Mouse (Mus musculus) CH12.LX (cell line): ENCODE data around the gene Aunip. TPM values are rescaled to one million over a fixed set of nuclear protein-coding genes. Genes with fewer than 3 reads are reported as not detected.

Experiments
- DNase-seq: peaks from one replicate; pipeline ENCODE4 v3.0.0-alpha.2; 2013; ENCODE audit errors: extremely low read depth
- H3K27ac ChIP-seq: 2 replicates; pipeline ENCODE4 v1.5.1; 2012; ENCODE audit warnings: low read depth, mild to moderate bottlenecking, control low read depth, moderate library complexity; ENCODE audit not compliant: insufficient read depth
- H3K27me3 ChIP-seq: replicated peaks from 2 replicates; pipeline ENCODE3; 2012; ENCODE audit warnings: inconsistent platforms
- H3K36me3 ChIP-seq, 2 experiments: replicated peaks in 1 of 2; 2 replicates each; pipeline versions ENCODE3 to v1.6.1; 2012; ENCODE audit warnings: inconsistent platforms in 1 of 2, low read length in 1 of 2, mild to moderate bottlenecking in 1 of 2, mixed read lengths in 1 of 2, moderate library complexity in 1 of 2; ENCODE audit not compliant: control insufficient read depth in 1 of 2, insufficient read depth in 1 of 2
- H3K4me1 ChIP-seq, 2 experiments: 2 replicates each; pipeline ENCODE4 v1.6.1; 2012; ENCODE audit warnings: inconsistent platforms in 1 of 2, moderate library complexity in 1 of 2; ENCODE audit not compliant: insufficient read depth in 2 of 2, control insufficient read depth in 1 of 2
- H3K4me2 ChIP-seq: 2 replicates; pipeline ENCODE4 v1.6.1; 2012; ENCODE audit warnings: low read depth, mild to moderate bottlenecking, control low read depth; ENCODE audit not compliant: poor library complexity, insufficient read depth, severe bottlenecking
- H3K4me3 ChIP-seq, 3 experiments: fragments of 150-350 bp in 1 of 3; sonication (generic) in 1 of 3; replicated peaks in 1 of 3; 2 replicates each; pipeline versions ENCODE3 to v1.5.1; 2011 to 2012; ENCODE audit warnings: low read depth in 2 of 3, low read length in 2 of 3, mild to moderate bottlenecking in 2 of 3, moderate library complexity in 2 of 3, control low read depth in 1 of 3, improper control_type of control experiment in 1 of 3, inconsistent platforms in 1 of 3, mixed read lengths in 1 of 3; ENCODE audit not compliant: poor library complexity in 1 of 3
- H3K79me2 ChIP-seq: replicated peaks from 2 replicates; pipeline ENCODE4 v1.6.1; 2012; ENCODE audit warnings: mild to moderate bottlenecking, moderate library complexity; ENCODE audit not compliant: control insufficient read depth, poor library complexity, insufficient read depth, severe bottlenecking; ENCODE audit errors: extremely low read depth
- H3K9ac ChIP-seq: 2 replicates; pipeline ENCODE4 v1.6.1; 2012; ENCODE audit warnings: low read depth, mild to moderate bottlenecking, control low read depth, moderate library complexity; ENCODE audit not compliant: insufficient read depth
- H3K9me3 ChIP-seq: replicated peaks from 2 replicates; pipeline ENCODE3; 2012; ENCODE audit warnings: low read length, inconsistent platforms, mixed read lengths
- BHLHE40 ChIP-seq: IDR thresholded peaks from 2 replicates; pipeline ENCODE4 v1.6.1; 2011; ENCODE audit warnings: mild to moderate bottlenecking, low read depth, low read length, improper control_type of control experiment
- CHD1 ChIP-seq: IDR thresholded peaks from 2 replicates; pipeline ENCODE4 v1.6.1; 2012; ENCODE audit warnings: low read depth, low read length, improper control_type of control experiment, inconsistent platforms
- CTCF ChIP-seq, 2 experiments: IDR thresholded peaks in 1 of 2; conservative IDR thresholded peaks in 1 of 2; 2 replicates each; pipeline ENCODE4 v1.5.1; 2011 to 2012; ENCODE audit warnings: low read depth in 2 of 2, low read length in 2 of 2, improper control_type of control experiment in 1 of 2, inconsistent platforms in 1 of 2, mild to moderate bottlenecking in 1 of 2, moderate library complexity in 1 of 2
- ETS1 ChIP-seq: conservative IDR thresholded peaks from 2 replicates; pipeline ENCODE4 v1.6.1; 2012; ENCODE audit warnings: low read depth, mild to moderate bottlenecking, inconsistent platforms, low read length, improper control_type of control experiment, moderate library complexity
- GABPA ChIP-seq: IDR thresholded peaks from 2 replicates; pipeline ENCODE4 v1.6.1; 2012; ENCODE audit warnings: low read depth, low read length, improper control_type of control experiment, inconsistent platforms; ENCODE audit not compliant: insufficient replicate concordance
- HCFC1 ChIP-seq: IDR thresholded peaks from 2 replicates; pipeline ENCODE4 v1.6.1; 2012; ENCODE audit warnings: low read depth, mild to moderate bottlenecking, inconsistent platforms, low read length, improper control_type of control experiment
- IRF4 ChIP-seq: IDR thresholded peaks from 2 replicates; pipeline ENCODE4 v1.6.1; 2014; ENCODE audit warnings: low read depth, mild to moderate bottlenecking, inconsistent platforms, low read length, improper control_type of control experiment
- KAT2A ChIP-seq: IDR thresholded peaks from 2 replicates; pipeline ENCODE4 v1.6.1; 2012; ENCODE audit warnings: low read length, improper control_type of control experiment, inconsistent platforms; ENCODE audit not compliant: insufficient replicate concordance
- MAFK ChIP-seq: IDR thresholded peaks from 2 replicates; pipeline ENCODE4 v1.6.1; 2011; ENCODE audit warnings: low read length, improper control_type of control experiment; ENCODE audit not compliant: insufficient replicate concordance
- MAX ChIP-seq: IDR thresholded peaks from 2 replicates; pipeline ENCODE4 v1.6.1; 2011; ENCODE audit warnings: low read length, improper control_type of control experiment
- MEF2A ChIP-seq: IDR thresholded peaks from 2 replicates; pipeline ENCODE4 v1.6.1; 2014; ENCODE audit warnings: low read depth, mild to moderate bottlenecking, inconsistent platforms, low read length, improper control_type of control experiment, borderline replicate concordance
- MXI1 ChIP-seq: IDR thresholded peaks from 2 replicates; pipeline ENCODE4 v1.6.1; 2011; ENCODE audit warnings: mild to moderate bottlenecking, low read depth, low read length, improper control_type of control experiment
- PAX5 ChIP-seq: IDR thresholded peaks from 2 replicates; pipeline ENCODE4 v1.6.1; 2012; ENCODE audit warnings: low read length, inconsistent platforms, mixed read lengths
- POLR2A ChIP-seq: IDR thresholded peaks from 2 replicates; pipeline ENCODE4 v1.6.1; 2011; ENCODE audit warnings: low read depth, mild to moderate bottlenecking, improper control_type of control experiment, low read length
- POLR2AphosphoS2 ChIP-seq: IDR thresholded peaks from 2 replicates; pipeline ENCODE4 v1.6.1; 2011; ENCODE audit warnings: low read depth, low read length, improper control_type of control experiment
- RAD21 ChIP-seq: IDR thresholded peaks from 2 replicates; pipeline ENCODE4 v1.6.1; 2011; ENCODE audit warnings: low read depth, mild to moderate bottlenecking, low read length, improper control_type of control experiment, moderate library complexity
- RCOR1 ChIP-seq: conservative IDR thresholded peaks from 2 replicates; pipeline ENCODE4 v1.6.1; 2012; ENCODE audit warnings: low read depth, mild to moderate bottlenecking, inconsistent platforms, low read length, improper control_type of control experiment
- SIN3A ChIP-seq: IDR thresholded peaks from 2 replicates; pipeline ENCODE4 v1.6.1; 2012; ENCODE audit warnings: low read length, improper control_type of control experiment, inconsistent platforms
- SMC3 ChIP-seq: IDR thresholded peaks from 2 replicates; pipeline ENCODE4 v1.6.1; 2011; ENCODE audit warnings: low read depth, low read length, improper control_type of control experiment
- TBP ChIP-seq: conservative IDR thresholded peaks from 2 replicates; pipeline ENCODE4 v1.6.1; 2011; ENCODE audit warnings: low read depth, low read length, improper control_type of control experiment
- TCF12 ChIP-seq: IDR thresholded peaks from 2 replicates; pipeline ENCODE4 v1.6.1; 2014; ENCODE audit warnings: low read depth, mild to moderate bottlenecking, inconsistent platforms, low read length, improper control_type of control experiment
- USF2 ChIP-seq: conservative IDR thresholded peaks from 2 replicates; pipeline ENCODE4 v1.6.1; 2011; ENCODE audit warnings: low read depth, low read length, improper control_type of control experiment
- ZKSCAN1 ChIP-seq: IDR thresholded peaks from 2 replicates; pipeline ENCODE4 v1.6.1; 2012; ENCODE audit warnings: low read depth, inconsistent platforms, low read length, improper control_type of control experiment, borderline replicate concordance
- ZMIZ1 ChIP-seq: IDR thresholded peaks from 2 replicates; pipeline ENCODE4 v1.6.1; 2012; ENCODE audit warnings: low read depth, mild to moderate bottlenecking, inconsistent platforms, low read length, improper control_type of control experiment
- dilution Hi-C: fragments of 300-500 bp; cut with MboI; formaldehyde crosslinking; loops from 2 replicates; pipeline ENCODE4 v1.14.3; 2020; ENCODE audit warnings: low sequenced_read_pairs; ENCODE audit not compliant: extremely low pct_unique_long_range_greater_than_20kb, extremely low pct_ligation_motif_present
- in situ Hi-C: fragments of 300-500 bp; cut with MboI; formaldehyde crosslinking; loops from 3 replicates; pipeline ENCODE4 v1.14.3; 2019; ENCODE audit warnings: low sequenced_read_pairs, low pct_ligation_motif_present, low pct_unique_long_range_greater_than_20kb, mixed read lengths
- polyA plus RNA-seq: library from polyadenylated mRNA; unstranded; fragments of >175 nt; gene quantifications from 2 replicates; pipeline ENCODE4 v1.2.1, GENCODE M21; 2012; ENCODE audit warnings: low read depth; ENCODE audit not compliant: insufficient read length
- total RNA-seq, 2 experiments: library from RNA; depleted of rRNA; stranded (reverse); fragments of 300-350 nt in 1 of 2; fragments of >200 nt in 1 of 2; gene quantifications; 2 replicates each; pipeline ENCODE4 v1.2.3; 2012 to 2014

The Aunip gene
- total and polyA plus RNA-seq, 3 experiments = 11.5 to 14.9 (median 11.7) TPM

DNA sequence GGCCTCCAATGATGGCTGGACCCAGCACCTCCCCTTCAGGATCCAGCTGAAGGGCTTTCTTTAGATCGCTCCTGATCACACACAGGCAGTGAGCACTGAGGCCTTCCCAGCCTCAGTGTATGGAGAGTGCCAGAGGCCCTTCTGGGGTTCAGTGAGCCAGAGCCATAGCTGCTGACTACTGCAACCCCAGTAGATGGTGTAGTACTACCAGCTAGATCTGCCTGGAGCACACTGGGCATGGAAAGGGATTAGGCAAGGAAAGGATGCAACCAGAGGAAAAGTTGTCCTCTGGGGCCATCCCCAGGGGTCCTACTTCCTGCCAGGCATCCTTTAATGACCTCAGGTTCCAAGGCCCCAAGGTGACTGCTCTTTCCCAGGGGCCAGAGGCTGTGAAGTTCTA, 42.8 kb downstream of the Aunip start:
- Histone ChIP-seq H3K4me2 (no peak overlapping the region), H3K4me3 (no peak overlapping the region), H3K27ac (no peak overlapping the region), H3K79me2 (no peaks in the 10 kb centered on the region), H3K9ac (no peak overlapping the region), H3K27me3 (no peaks in the 10 kb centered on the region), H3K4me1 (peaks cover 0 to 16% of the 10 kb centered on the region in 2 experiments; a peak in 2 of 4 replicates), H3K36me3 (no peaks in the 10 kb centered on the region), H3K9me3 (peaks cover 16% of the 10 kb centered on the region)
- TF ChIP-seq CTCF (conservative IDR thresholded peaks at IDR 0.05 in 1 of 2, IDR thresholded peaks at IDR 0.05 in 1 of 2; ENCODE audit: low read depth in 2 of 2, low read length in 2 of 2) (no peak), ZKSCAN1 (no peak), PAX5 (no peak), MAFK (no peak), HCFC1 (no peak), SIN3A (no peak), IRF4 (no peak), TCF12 (no peak), MXI1 (no peak), POLR2AphosphoS2 (no peak), MAX (no peak), RCOR1 (no peak), USF2 (no peak)
- in situ Hi-C loops (no loop called here), dilution Hi-C loops (no loop called here)
- DNase-seq = no peak

- peak; percentile 24 for DNase-seq
- dilution Hi-C loops = no loop called here
These were observed 45.3 kb downstream of the Aunip start for GRCm38 (mm10) chr4:134555956-134556580.

More at GRCm38 (mm10) chr4:134555956-134556580, 45.3 kb downstream of the Aunip start:
- H3K27ac ChIP-seq = no peak overlapping the region
- no peak overlapping the region for H3K9ac ChIP-seq
- peaks cover 0 to 32% of the 10 kb centered on the region in 2 experiments; a peak in 2 of 4 replicates for H3K4me1 ChIP-seq
- H3K79me2 ChIP-seq = no peaks in the 10 kb centered on the region
- H3K9me3 ChIP-seq = peaks cover under 1% of the 10 kb centered on the region
- no peak overlapping the region for H3K4me2 ChIP-seq
- in situ Hi-C loops = no loop called here
- H3K4me3 ChIP-seq = no peak overlapping the region
- H3K36me3 ChIP-seq = no peaks in the 10 kb centered on the region
- TF ChIP-seq MAFK (no peak), TBP (no peak), ZKSCAN1 (peak; percentile 40), GABPA (no peak), HCFC1 (no peak), RCOR1 (no peak), ETS1 (no peak), SMC3 (peak; percentile 19; the same call in 1 of the 2 replicates), MEF2A (no peak), POLR2A (no peak), MXI1 (no peak), CTCF (conservative IDR thresholded peaks at IDR 0.05 in 1 of 2, IDR thresholded peaks at IDR 0.05 in 1 of 2; ENCODE audit: low read depth in 2 of 2, low read length in 2 of 2) (peak in 1 of 2 experiments; percentile 39; a peak in 2 of 4 replicates), BHLHE40 (no peak), KAT2A (no peak), ZMIZ1 (no peak), RAD21 (peak; percentile 15), CHD1 (no peak)
- TF ChIP-seq, all 38 proteins: peak for 4
- no peaks in the 10 kb centered on the region for H3K27me3 ChIP-seq
